Mouse (Mus musculus): Measurements from ENCODE around the gene Tjap1. TPM values are rescaled to one million over a fixed set of nuclear protein-coding genes. Genes with fewer than 3 reads are reported as not detected.

Tjap1 gene
- polyA plus RNA-seq (2012; fragmentation: generic; extraction: Trizol) = 10 to 100 TPM; 54.0 to 58.3 TPM

DNA sequence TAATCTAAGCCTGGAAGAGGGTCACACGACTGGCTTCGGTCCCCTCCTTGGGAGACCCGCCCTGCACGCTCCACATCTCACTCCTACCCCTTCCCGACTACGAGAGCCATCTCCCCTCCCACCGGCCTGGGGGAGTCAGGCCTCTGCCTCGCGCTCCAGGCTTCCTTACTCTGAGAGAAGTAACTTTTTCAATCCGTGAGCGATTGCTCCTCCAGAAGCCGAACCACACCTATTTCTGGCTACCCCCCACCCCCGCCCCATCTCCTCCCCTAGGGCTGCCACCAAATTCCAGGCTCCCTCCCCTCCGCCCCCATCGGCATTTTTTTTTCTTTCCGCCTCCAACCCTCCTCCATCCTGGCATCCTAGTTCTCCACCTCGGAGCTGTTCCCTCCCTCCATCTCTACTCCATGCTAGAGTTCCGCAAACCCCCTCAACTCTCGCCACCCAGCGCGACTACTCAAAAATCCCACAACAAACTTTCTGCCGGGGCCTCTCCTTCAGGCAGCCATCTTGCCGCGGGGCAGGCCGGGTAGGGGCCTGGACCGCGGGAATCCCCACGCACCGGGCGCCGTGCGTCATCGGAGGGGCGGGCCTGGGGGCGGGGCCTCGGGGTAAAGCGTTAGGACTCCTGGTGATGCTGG lies at the start of gene Tjap1:
Gene Tjap1, minus strand, starts transcription at position 544 of the 641 bp plus-strand sequence.

DNA sequence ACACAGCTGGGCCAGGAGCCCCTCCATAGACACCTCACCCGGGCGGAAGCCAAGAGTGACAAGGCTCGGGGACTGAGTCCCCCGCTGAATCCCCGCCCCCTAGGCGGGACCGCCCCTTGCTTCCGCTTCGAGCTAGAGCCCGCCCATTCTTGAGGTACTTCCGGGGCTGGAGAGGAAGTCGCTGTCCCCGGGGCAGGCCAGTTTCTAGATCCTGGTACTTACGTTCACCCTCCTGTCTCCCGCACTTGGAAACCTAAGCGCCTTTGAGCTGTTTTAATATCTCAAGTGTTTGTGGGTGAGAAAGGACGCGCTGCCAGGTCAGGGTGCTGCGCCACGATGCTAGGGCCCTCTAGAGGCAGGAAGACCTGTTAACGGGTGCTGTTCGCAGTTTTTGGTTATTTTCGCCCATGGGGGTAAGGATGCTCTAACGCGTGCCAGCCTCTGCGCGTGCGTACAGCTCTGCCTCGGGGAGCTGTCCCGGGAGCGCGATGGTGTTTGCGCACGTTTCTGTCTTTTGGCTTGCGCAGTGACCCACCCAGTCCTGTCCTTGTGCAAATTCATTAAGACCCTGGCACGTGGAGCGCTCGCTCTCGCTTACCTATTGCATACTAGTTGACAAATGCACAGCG lies 45.2 kb upstream of the Tjap1 start, which contains the start of gene Abcc10:
Gene Abcc10, minus strand, starts transcription at position 447 of the 629 bp plus-strand sequence.

DNA sequence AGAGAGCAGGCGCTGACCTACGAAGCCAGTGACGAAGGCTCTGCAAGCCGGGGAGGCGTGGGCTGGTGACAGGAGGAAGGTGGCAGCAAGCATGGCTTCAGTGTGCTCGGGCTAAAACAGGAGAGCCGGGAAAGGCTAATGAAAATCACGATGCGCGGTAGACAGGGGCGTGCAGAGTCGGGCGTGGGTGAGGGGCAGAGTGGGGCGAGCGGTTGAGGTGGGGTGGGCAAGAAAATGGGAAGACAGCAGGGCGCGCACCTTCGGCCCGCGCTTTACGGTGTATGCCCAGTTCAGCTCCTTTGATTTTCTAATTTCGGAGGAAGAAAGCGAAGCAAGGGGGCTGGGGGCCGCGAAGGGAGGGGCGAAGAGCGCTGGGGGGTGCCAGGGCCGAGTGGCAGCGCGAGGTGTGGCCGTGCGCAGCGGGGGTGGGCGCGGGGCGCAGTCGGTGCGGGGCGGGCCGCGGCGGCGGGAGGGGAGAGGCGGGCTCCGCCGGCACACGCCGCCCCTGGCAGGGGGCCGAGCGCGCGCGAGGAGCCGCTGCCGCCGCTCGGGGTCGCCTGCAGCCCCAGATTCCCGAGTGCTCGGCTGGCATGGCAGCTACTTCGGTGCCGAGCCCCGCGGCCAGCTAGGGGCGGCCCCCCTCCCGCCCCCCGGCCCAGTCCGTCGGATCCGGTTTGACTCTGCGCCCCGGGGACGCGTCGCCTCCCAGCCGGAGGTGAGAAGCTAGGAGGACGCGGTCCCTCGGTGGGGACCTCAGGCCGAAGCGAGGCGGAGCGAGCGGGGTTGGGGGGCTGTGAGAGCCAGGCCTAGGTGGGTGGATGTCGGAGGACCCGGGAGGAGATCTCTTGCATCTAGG lies 14.8 kb upstream of the Tjap1 start, which contains the start of gene Dlk2:
Gene Dlk2, plus strand, starts transcription at position 58 of the 856 bp plus-strand sequence.

DNA sequence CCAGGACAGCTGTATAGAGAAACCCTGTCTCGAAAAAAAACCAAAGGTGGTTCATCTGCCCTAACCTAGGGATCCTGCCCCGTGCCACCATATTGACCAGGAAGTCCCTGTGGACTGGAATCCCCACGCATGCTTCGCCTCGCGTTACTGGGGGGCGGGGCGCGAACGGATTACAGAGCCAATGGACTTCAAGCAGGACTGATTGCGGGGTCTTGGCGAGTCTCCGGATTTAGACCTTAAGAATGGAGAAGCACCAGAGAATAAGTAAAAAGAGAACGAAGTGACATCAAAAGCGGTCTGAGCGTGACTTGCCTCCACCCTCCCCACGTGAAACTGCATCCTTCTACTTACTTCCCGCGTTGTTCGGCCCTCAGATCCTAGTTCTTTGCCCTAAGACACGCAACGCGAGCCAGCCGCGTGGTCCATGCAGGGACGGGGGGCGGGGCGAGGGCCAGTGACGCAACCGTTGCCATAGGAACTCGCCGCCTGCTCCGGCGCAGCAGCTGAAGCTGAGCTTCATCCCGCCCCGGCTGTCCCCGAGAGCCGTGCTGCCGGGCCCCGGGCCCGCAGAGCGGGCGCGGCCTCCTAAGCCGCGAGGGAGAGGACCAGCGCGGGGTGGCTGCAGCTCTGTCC lies 29.3 kb downstream of the Tjap1 start, which contains the start of gene Lrrc73:
Gene Lrrc73, plus strand, starts transcription at position 80 of the 633 bp plus-strand sequence.

DNA sequence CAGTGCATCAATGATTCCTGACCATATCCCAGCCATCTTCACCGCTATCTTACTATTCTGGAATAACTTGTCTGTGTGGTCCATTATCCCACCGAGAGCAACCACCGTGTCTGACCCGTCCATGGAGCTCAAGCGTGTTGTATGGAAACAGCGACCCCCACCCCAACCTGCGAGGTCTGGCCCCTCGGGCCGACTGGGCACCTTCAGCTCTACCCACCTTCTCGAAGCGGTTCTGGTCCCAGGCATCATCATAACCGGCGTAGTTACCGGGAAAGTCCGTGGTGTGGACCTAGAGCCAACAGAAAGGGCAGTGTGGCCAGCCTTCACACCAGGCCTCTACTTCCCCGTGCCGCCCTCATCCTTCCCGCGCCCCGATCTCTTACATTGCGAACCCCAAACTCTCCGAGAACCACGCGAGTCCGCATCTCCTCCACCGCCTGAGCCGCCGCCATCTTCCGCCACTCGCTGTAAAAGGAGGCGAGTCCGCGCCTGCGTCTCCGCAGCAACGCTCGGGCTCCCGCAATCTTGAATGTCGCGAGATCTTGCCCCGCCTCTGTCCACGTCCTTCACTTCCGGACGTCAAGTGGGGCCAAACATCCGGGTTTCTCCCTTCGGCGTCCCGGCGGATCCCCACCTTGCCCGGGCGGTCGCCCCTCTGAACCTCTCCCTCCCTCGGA lies 35.2 kb downstream of the Tjap1 start, which contains the start of the genes Polr1c and Yipf3:
Gene Polr1c, minus strand, starts transcription at position 543 of the 677 bp plus-strand sequence.
Gene Yipf3, plus strand, starts transcription at position 569 of the 677 bp plus-strand sequence.

Other genes starting within 250 kb of the Tjap1 start
- gene Mrps18a, start 172.0 kb downstream of the Tjap1 start, polyA plus RNA-seq (2012; fragmentation: generic; extraction: Trizol) = 100 to 1,000 TPM; 140 to 212 TPM
- gene Rsph9, start 138.8 kb downstream of the Tjap1 start, polyA plus RNA-seq (2012; fragmentation: generic; extraction: Trizol) = not detected
- 10 to 100 TPM; 24.3 to 32.6 TPM for gene Mad2l1bp, start 129.5 kb downstream of the Tjap1 start, polyA plus RNA-seq (2012; fragmentation: generic; extraction: Trizol)
- 10 to 100 TPM in 1 of 2 experiments, 1 to 10 TPM in 1; 5.2 to 43.0 TPM for gene Gtpbp2, start 122.0 kb downstream of the Tjap1 start, polyA plus RNA-seq (2012; fragmentation: generic; extraction: Trizol)
- 1 to 10 TPM; 1.5 to 9.4 TPM for gene Polh, start 80.4 kb downstream of the Tjap1 start, polyA plus RNA-seq (2012; fragmentation: generic; extraction: Trizol)
- gene Xpo5, start 80.2 kb downstream of the Tjap1 start, polyA plus RNA-seq (2012; fragmentation: generic; extraction: Trizol) = 10 to 100 TPM; 14.4 to 24.3 TPM
- 100 to 1,000 TPM; 111 to 156 TPM for gene Polr1c, start 35.0 kb downstream of the Tjap1 start, polyA plus RNA-seq (2012; fragmentation: generic; extraction: Trizol)
- 100 to 1,000 TPM; 159 to 180 TPM for gene Yipf3, start 34.9 kb downstream of the Tjap1 start, polyA plus RNA-seq (2012; fragmentation: generic; extraction: Trizol)
- gene Lrrc73, start 29.5 kb downstream of the Tjap1 start, polyA plus RNA-seq (2012; fragmentation: generic; extraction: Trizol) = 10 to 100 TPM; 10.4 to 11.1 TPM
- 10 to 100 TPM in 1 of 2 experiments, 1 to 10 TPM in 1; 7.2 to 55.2 TPM for gene Dlk2, start 14.4 kb upstream of the Tjap1 start, polyA plus RNA-seq (2012; fragmentation: generic; extraction: Trizol)
- 1 to 10 TPM; 2.7 to 7.7 TPM for gene Abcc10, start 45.3 kb upstream of the Tjap1 start, polyA plus RNA-seq (2012; fragmentation: generic; extraction: Trizol)
- gene Zfp318, start 100.7 kb upstream of the Tjap1 start, polyA plus RNA-seq (2012; fragmentation: generic; extraction: Trizol) = 1 to 10 TPM in 1 of 2 experiments, under 1 TPM in 1; 0.54 to 5.8 TPM
- gene Crip3, start 145.9 kb upstream of the Tjap1 start, polyA plus RNA-seq (2012; fragmentation: generic; extraction: Trizol) = under 1 TPM in 1 of 2 experiments, not detected in 1; 0.93 TPM
- gene Slc22a7, start 155.4 kb upstream of the Tjap1 start, polyA plus RNA-seq (2012; fragmentation: generic; extraction: Trizol) = not detected
- not detected for gene Ttbk1, start 204.6 kb upstream of the Tjap1 start, polyA plus RNA-seq (2012; fragmentation: generic; extraction: Trizol)
- 100 to 1,000 TPM in 1 of 2 experiments, 10 to 100 TPM in 1; 39.0 to 100 TPM for gene Dnph1, start 213.7 kb upstream of the Tjap1 start, polyA plus RNA-seq (2012; fragmentation: generic; extraction: Trizol)

Data from C3H10T1/2 (cell line).